Mouse (Mus musculus): Measurements from ENCODE around the gene Gm29797.

The Gm29797 gene

DNA sequence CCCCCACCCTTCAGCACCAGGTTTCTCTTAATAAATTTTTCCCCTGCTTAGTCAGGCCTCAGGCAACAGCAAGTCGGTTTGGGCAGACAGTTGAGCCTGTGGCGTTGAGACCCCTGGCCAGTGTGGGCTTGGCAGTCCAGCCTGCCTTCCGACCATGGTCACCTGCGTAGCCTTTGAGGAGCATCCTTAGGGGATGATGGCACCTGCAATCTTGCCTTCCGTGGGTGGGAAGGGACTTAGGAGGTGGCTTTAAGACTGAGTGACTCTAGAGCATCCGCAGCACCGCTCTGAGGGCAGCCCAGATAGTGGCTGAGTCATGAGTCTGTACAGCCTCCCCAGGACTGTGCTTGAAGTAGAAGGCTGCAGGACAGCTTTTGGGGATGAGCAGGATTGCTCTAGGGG is 23.9 kb downstream of the Gm29797 start:
- H3K27me3 ChIP-seq (ENCODE audit: control insufficient read depth, insufficient read depth, low read length, poor library complexity, severe bottlenecking) = no peaks in the 10 kb centered on the region
- DNase-seq (ENCODE audit: low read depth, low spot score) = peak; percentile 20

DNA sequence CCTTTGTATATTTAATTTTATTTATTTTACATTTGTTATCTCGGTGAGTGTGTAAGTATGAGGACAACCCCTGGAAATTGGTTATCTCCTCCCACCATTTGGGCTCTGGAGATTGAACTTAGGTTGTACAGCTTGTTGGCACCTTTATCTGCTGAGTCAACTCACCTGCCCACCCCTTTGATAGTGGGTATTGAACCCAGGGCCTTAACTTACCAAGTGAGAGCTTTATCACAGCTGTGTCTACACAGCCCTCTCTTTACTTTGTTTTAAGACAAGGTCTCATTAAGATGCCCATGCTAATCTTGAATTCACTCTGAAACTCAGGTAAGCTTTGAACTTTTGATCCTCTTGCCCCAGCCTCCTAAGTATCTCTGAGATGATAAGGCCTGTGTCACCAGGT is 25.1 kb downstream of the Gm29797 start:
- no peak for DNase-seq (ENCODE audit: low read depth, low spot score)
- Histone ChIP-seq H3K27me3 (ENCODE audit: control insufficient read depth, insufficient read depth, low read length, poor library complexity, severe bottlenecking) (no peaks in the 10 kb centered on the region), H3K36me3 (ENCODE audit: control insufficient read depth, insufficient read depth, low read length, poor library complexity, severe bottlenecking) (no peaks in the 10 kb centered on the region; the same call in 1 of the 2 replicates)

More for the DNA sequence above, 23.9 kb downstream of the Gm29797 start:
- no peaks in the 10 kb centered on the region for H3K36me3 ChIP-seq (ENCODE audit: control insufficient read depth, insufficient read depth, low read length, poor library complexity, severe bottlenecking)

DNA sequence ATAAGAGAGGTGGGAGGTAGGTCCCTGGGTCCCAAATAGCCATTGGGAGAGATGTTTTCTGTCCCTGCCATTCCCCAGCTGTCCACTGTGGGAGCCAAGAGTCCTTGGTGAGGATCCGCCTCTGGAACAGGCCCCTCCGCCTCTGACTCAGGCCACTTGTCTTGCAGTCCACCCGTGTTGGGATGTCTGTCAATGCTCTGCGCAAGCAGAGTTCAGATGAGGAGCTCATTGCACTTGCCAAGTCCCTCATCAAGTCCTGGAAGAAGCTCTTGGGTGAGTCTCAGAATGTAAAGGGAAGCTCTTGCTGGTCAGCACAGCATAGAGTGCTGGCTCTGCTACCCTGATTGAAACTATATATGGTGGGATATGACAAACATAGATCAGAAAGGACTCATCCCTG is 26.5 kb downstream of the Gm29797 start:
- H3K27me3 ChIP-seq (ENCODE audit: control insufficient read depth, insufficient read depth, low read length, poor library complexity, severe bottlenecking) = no peaks in the 10 kb centered on the region
- no peak for DNase-seq (ENCODE audit: low read depth, low spot score)
- no peaks in the 10 kb centered on the region; the same call in 1 of the 2 replicates for H3K36me3 ChIP-seq (ENCODE audit: control insufficient read depth, insufficient read depth, low read length, poor library complexity, severe bottlenecking)

DNA sequence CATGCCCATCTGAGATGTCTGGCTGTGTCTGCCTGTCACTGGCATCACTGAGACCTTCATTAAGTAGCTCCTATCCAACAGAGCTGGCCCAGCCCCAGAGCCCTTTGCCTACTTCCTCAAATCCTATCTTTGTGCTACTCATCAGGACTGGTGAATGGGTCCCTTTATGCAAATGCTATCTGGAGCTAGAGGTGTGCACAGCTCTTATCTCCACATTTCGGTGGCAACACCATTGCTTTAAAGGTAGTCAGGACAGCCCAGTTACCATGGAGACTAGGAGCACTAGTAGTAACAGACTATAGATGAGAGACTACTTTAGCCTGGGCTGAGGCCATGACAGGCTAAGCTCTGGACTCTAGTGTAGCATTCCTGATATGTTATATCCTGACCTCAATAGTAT is 27.9 kb downstream of the Gm29797 start:
- Histone ChIP-seq H3K36me3 (ENCODE audit: control insufficient read depth, insufficient read depth, low read length, poor library complexity, severe bottlenecking) (no peaks in the 10 kb centered on the region; the same call in 1 of the 2 replicates), H3K27me3 (ENCODE audit: control insufficient read depth, insufficient read depth, low read length, poor library complexity, severe bottlenecking) (no peaks in the 10 kb centered on the region)
- peak; percentile 23 for DNase-seq (ENCODE audit: low read depth, low spot score)

DNA sequence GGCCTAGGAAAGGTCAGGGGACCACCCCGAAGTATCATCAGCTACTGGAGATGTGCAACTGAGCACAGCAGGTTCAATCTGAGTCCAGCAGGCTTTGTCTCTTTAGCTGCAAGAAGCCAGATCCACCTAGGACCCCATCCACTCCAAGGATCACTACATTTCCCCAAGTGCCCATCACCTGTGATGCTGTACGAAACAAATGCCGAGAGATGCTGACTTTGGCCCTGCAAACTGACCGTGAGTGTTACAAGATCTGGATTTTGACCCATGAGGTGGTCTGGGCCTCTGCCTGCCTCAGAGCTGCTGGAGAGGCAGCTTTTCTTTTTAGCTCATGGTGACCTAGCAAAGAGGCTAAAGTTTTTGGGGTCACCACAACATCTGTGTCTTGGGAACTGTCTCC is 28.9 kb downstream of the Gm29797 start:
- Histone ChIP-seq H3K27me3 (ENCODE audit: control insufficient read depth, insufficient read depth, low read length, poor library complexity, severe bottlenecking) (no peaks in the 10 kb centered on the region), H3K36me3 (ENCODE audit: control insufficient read depth, insufficient read depth, low read length, poor library complexity, severe bottlenecking) (no peaks in the 10 kb centered on the region; the same call in 1 of the 2 replicates)
- DNase-seq (ENCODE audit: low read depth, low spot score) = no peak

DNA sequence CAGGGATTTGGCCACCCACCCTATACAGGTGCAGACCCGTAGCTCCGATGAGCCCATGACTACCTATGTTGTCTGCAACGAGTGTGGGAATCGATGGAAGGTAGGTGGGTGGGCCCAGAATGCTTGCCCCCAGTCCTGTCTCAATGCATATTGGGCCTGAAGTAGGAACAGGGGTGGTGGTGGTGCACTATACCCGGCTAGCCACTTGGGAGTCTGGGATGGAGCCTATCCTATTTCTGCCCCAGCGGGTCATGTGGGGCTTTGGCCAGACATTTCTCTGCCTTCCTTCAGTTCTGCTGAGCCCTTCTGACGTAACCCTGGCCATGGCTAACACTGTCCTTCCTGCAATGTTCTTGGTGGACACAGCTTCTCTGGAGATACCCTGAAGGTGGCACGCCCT is 30.8 kb downstream of the Gm29797 start:
- H3K36me3 ChIP-seq (ENCODE audit: control insufficient read depth, insufficient read depth, low read length, poor library complexity, severe bottlenecking) = no peaks in the 10 kb centered on the region; the same call in 1 of the 2 replicates
- no peaks in the 10 kb centered on the region for H3K27me3 ChIP-seq (ENCODE audit: control insufficient read depth, insufficient read depth, low read length, poor library complexity, severe bottlenecking)
- DNase-seq (ENCODE audit: low read depth, low spot score) = no peak

DNA sequence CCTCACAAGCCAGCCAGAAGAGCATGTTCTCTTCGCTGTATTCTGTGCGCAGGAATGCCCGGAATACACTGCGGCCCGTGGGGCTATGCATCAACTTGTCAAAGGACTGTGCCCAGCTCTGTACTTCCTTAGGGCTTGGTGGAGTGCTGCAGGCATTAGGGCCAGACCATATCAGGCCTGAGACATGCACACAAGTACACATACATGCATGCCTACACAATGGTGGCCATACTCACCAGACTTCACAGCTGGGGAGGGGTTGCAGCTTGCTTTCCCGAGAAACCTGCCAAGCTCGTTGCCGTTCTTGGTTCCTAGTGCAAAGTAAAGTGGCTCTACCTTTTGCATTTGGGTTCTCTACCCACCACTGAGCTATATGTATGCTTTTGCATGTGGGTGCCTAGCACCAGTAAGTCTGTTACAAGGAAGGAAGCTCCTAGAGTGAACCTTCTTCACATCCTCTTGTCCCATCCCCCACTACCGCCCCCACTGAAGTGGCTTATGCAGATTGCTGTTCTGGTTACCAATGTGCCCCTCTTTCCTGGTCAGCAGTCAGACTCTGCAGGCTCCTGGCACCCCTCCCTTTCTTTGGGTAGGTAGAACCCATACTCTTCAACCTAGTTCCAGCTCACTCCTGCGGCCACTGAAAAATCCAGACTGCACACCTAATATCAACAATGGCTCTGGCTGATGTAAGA is 32.8 kb downstream of the Gm29797 start:
- Histone ChIP-seq H3K36me3 (ENCODE audit: control insufficient read depth, insufficient read depth, low read length, poor library complexity, severe bottlenecking) (no peaks in the 10 kb centered on the region; the same call in 1 of the 2 replicates), H3K27me3 (ENCODE audit: control insufficient read depth, insufficient read depth, low read length, poor library complexity, severe bottlenecking) (no peaks in the 10 kb centered on the region)
- DNase-seq (ENCODE audit: low read depth, low spot score) = no peak

DNA sequence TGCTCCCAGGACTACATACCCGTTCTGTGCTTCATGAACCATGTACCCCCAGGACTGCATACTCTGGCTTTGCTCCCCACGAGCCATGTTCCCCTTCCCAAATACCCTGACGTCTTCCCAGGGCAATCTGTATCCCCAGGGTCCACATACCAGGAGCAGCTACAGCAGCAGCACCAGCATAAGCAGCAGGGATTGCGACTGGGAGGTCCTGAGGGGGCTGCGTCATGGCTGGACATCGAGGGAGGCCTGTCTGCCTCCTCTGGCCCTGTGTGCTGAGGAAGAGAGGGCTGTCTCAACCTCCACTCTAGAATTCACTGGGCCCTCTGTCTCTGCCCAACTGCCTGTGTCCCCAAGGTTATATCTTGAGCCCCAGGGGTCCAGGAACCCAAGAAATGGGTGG is 34.2 kb downstream of the Gm29797 start:
- no peak for DNase-seq (ENCODE audit: low read depth, low spot score)
- no peaks in the 10 kb centered on the region for H3K27me3 ChIP-seq (ENCODE audit: control insufficient read depth, insufficient read depth, low read length, poor library complexity, severe bottlenecking)
- H3K36me3 ChIP-seq (ENCODE audit: control insufficient read depth, insufficient read depth, low read length, poor library complexity, severe bottlenecking) = no peaks in the 10 kb centered on the region; the same call in 1 of the 2 replicates

DNA sequence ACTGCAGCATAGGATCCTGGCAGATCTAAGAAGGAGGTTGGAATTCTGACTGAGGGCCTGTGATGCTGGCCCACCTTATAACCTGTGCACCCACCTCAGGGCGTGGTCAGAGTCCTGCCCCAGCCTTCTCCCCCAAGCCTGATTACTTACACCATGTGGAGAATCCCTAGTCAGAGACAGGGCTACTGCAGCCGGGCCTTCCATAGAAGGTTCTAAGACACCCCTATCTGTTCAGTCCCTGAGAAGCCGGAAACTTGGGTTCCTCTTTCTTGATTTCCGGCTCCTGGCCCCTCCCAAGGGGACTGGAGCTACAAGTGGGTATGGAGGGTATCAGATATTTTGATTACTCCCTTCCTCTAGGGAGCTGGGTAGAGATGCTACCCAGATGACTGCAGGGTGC is 34.7 kb downstream of the Gm29797 start:
- peak; percentile 64 for DNase-seq (ENCODE audit: low read depth, low spot score)
- Histone ChIP-seq H3K27me3 (ENCODE audit: control insufficient read depth, insufficient read depth, low read length, poor library complexity, severe bottlenecking) (no peaks in the 10 kb centered on the region), H3K36me3 (ENCODE audit: control insufficient read depth, insufficient read depth, low read length, poor library complexity, severe bottlenecking) (no peaks in the 10 kb centered on the region; the same call in 1 of the 2 replicates)

DNA sequence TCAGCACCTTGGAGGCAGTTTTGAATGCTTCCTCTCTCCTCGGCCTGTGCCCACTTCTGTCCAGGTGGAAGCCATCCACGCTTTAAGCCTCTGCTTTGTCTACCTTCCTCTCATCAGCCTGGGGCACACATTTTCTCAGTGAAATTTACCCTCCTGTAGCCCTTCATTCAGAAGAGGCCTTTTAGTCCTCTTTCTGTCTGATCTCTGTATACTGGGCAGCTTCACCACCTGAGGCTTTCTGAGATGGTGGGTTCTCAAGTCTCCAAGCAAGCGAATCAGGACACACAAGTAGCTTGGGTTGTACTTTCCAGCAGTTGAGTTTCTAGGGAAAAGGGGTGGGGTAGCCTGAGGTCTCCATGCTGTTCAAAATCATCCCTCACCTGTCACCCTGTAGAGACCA is 35.5 kb downstream of the Gm29797 start:
- Histone ChIP-seq H3K27me3 (ENCODE audit: control insufficient read depth, insufficient read depth, low read length, poor library complexity, severe bottlenecking) (no peaks in the 10 kb centered on the region), H3K36me3 (ENCODE audit: control insufficient read depth, insufficient read depth, low read length, poor library complexity, severe bottlenecking) (no peaks in the 10 kb centered on the region)
- no peak for DNase-seq (ENCODE audit: low read depth, low spot score)

DNA sequence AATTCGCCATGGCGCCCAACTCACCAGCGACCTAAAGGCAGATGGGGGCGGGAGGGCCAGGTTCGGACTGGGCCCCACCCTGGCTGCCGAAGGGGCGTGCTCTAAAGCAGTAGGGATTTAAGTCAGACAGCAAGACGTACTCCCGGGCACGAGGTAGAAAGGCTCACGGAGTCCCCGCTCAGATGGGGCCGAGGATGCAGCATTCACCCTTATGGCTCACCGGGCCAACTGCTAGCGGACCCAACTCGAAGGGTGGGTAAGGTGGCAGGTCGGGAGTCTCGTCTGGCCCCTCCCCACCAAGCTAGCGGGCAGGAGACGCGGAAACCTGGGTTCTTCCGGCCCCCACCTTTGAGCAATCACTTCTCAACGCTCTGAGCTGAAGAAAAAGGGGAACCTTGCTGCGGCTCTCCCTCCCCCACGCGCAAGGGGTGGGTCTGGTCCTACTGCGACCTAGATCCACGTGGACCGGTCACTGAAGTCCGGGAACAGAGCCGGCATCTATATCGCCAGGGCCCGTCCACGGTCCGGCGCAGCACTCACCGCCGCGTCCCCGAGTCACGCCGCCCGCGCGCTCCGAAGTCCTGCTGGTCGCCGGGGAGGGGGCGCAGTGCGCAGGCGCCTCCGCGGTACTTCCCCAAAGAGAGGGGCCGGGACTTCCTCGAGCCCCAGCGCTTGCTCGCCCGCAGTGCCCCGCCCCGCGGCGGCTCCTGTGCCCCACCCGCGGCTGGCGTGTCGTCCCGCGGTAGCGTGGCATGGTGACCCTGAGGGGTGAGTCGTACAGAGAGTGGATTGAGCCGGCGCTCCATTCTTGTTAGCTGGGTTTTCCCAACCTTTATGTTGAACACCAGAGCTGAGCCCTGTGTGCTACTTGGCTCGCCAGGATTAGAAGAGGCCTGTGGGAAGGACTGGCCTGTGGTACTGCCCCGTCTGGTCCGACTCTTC is 36.8 kb downstream of the Gm29797 start, which contains the start of gene Rgs19:
Gene Rgs19 (minus strand): TSS at position 639 of the 942 bp plus-strand sequence.
- Histone ChIP-seq H3K36me3 (ENCODE audit: control insufficient read depth, insufficient read depth, low read length, poor library complexity, severe bottlenecking) (no peaks in the 10 kb centered on the region), H3K27me3 (ENCODE audit: control insufficient read depth, insufficient read depth, low read length, poor library complexity, severe bottlenecking) (no peaks in the 10 kb centered on the region)
- DNase-seq (ENCODE audit: low read depth, low spot score) = peak; percentile 92

DNA sequence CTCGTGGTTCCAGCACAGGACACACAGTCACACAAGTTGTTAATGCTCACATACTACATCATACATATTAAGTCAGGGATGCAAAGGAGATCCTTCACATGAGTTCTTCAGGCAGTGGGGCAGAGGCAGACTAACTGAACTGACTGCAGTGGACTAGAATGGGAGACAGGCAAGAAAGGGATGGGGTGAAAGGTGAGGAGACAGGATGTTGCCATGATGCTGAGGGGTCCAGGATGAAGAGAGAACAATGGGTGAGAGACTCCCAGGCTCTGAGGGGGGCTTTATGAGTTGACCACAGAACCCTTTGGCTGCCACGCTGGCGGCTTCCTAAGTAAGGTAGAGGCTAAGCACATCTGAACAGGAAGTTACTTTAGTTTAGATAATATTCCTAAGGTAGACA is 37.7 kb downstream of the Gm29797 start:
- DNase-seq (ENCODE audit: low read depth, low spot score) = no peak
- Histone ChIP-seq H3K36me3 (ENCODE audit: control insufficient read depth, insufficient read depth, low read length, poor library complexity, severe bottlenecking) (no peaks in the 10 kb centered on the region), H3K27me3 (ENCODE audit: control insufficient read depth, insufficient read depth, low read length, poor library complexity, severe bottlenecking) (no peaks in the 10 kb centered on the region)

DNA sequence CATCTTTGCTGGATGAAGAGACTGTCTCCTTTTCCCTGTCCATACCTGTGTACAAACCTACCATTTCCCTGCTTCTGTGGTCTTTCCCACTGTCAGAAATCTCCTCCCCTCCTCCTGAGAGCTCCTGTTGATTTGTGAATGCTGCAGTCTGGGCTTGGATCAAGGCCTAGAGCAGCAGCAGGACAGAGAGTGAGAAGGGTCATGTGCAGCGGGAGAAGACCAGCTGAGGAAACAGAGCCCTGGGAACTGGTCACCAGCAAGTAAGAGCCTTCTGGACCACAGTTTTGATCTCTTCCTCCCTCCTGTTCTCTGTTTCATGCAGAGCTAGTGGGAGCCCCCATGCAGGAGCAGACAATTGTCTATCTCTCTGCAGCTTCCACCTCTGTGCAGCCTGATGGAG is 38.9 kb downstream of the Gm29797 start:
- H3K27me3 ChIP-seq (ENCODE audit: control insufficient read depth, insufficient read depth, low read length, poor library complexity, severe bottlenecking) = no peaks in the 10 kb centered on the region
- H3K36me3 ChIP-seq (ENCODE audit: control insufficient read depth, insufficient read depth, low read length, poor library complexity, severe bottlenecking) = no peaks in the 10 kb centered on the region
- DNase-seq (ENCODE audit: low read depth, low spot score) = no peak

DNA sequence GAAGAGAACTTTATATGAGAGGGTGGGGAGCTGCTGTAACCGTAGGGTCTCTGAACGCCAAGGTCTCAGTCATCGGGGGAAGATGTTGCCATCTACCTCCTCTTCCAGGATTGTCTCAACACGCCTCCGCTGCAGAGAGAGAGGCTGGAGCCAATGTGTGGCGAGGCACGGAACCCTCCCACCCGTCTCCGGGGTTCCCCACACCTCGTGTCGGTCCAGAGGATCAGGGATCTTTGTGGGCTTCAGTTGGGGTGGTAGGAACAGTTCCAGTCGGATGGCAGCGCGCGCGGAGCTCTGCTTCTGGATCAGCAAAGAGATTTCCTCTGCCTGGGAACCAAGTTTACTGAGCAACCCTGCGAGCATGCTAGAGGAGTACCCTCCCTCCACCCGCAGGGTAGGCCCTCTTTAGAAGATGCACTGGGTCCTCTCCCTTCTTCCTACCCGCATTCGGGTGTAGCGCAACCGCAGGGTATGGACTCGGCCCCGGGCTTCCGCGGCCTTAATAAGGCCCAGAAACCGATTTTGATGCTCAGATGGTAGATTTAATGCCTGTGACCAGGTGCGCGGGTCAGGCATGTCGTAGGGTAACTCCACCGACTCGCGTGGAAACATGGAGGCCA is 40.1 kb downstream of the Gm29797 start:
- no peaks in the 10 kb centered on the region for H3K36me3 ChIP-seq (ENCODE audit: control insufficient read depth, insufficient read depth, low read length, poor library complexity, severe bottlenecking)
- H3K27me3 ChIP-seq (ENCODE audit: control insufficient read depth, insufficient read depth, low read length, poor library complexity, severe bottlenecking) = no peaks in the 10 kb centered on the region
- no peak for DNase-seq (ENCODE audit: low read depth, low spot score)

DNA sequence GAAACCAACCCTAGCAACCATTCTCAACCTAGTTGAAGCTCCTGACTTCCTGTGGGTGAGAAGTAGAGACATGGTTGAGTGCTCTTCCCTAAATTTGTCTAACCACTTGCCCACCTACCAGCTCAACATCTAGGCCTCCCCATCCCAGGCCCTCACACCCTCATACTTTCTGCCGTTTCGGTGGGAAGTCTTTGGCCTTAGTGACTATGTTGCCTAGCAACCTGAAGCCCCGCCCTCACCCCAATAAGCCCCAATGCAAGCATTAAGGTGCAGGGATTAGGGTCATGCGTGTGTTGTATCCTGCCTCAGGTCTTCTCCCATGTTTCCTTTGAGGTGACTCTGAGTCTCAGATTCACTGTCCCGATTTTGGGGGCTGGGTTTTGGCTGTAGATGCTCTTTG is 41.4 kb downstream of the Gm29797 start, which contains the start of gene Lkaaear1:
Gene Lkaaear1 (minus strand): TSS at position 202 of the 400 bp plus-strand sequence.
- no peaks in the 10 kb centered on the region for H3K27me3 ChIP-seq (ENCODE audit: control insufficient read depth, insufficient read depth, low read length, poor library complexity, severe bottlenecking)
- DNase-seq (ENCODE audit: low read depth, low spot score) = peak; percentile 53
- H3K36me3 ChIP-seq (ENCODE audit: control insufficient read depth, insufficient read depth, low read length, poor library complexity, severe bottlenecking) = no peaks in the 10 kb centered on the region
